Mouse (Mus musculus) thymus, adult 2 months (tissue): Measurements from ENCODE around the gene Spsb2.

Experiments used
- CTCF ChIP-seq: fragments of 200-500 bp; IDR thresholded peaks from 2 replicates; pipeline ENCODE4 v1.5.1; 2012; ENCODE audit warnings: mild to moderate bottlenecking, control low read depth, low read length, moderate library complexity, borderline replicate concordance; ENCODE audit not compliant: control insufficient read depth, poor library complexity, insufficient read depth; ENCODE audit errors: extremely low read depth
- POLR2A ChIP-seq: fragments of 200-500 bp; IDR thresholded peaks from 2 replicates; pipeline ENCODE4 v1.6.1; 2012; ENCODE audit warnings: mild to moderate bottlenecking, low read length, control low read depth, moderate library complexity; ENCODE audit not compliant: control insufficient read depth, poor library complexity, insufficient read depth; ENCODE audit errors: extremely low read depth

DNA sequence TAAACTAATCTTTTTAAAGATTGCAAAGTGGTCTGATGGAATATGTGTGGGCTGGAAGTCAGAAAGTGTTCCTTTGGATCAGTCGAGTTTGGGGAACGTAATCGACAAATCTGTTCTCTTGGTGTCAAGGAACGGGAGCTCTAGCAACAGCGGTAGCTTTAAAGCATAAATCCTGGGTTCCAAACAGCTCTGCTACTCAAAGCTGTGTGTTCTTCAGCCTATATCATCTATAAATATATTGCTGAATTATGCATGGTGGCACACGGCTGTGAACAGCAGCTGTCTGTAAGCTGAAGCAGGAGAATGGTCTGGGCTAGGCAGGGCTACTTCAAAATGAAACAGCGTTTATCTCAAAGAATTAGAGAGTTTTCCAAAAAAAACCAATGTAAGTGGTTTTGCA is 27.5 kb upstream of the Spsb2 start:
- TF ChIP-seq CTCF: no peak
- no peak for TF ChIP-seq POLR2A
